Mouse (Mus musculus): ENCODE measurements around the gene Cmtm3.

Gene Cmtm3

GRCm38 (mm10) chr8:104383296-104383695 lies 44.1 kb downstream of the Cmtm3 start:
- DNase-seq (ENCODE audit: low spot score), result no peak

- DNase-seq (ENCODE audit: low spot score), result no peak
These were observed 44.8 kb downstream of the Cmtm3 start for GRCm38 (mm10) chr8:104383977-104384376.

- DNase-seq (ENCODE audit: low spot score), result no peak
These were observed 47.5 kb downstream of the Cmtm3 start for GRCm38 (mm10) chr8:104386693-104387092.

GRCm38 (mm10) chr8:104387501-104387900 lies 48.3 kb downstream of the Cmtm3 start:
- no peak for DNase-seq (ENCODE audit: low spot score)

GRCm38 (mm10) chr8:104387980-104388379 lies 48.8 kb downstream of the Cmtm3 start:
- no peak for DNase-seq (ENCODE audit: low spot score)

GRCm38 (mm10) chr8:104390245-104390644 lies 51.0 kb downstream of the Cmtm3 start:
- no peak for DNase-seq (ENCODE audit: low spot score)

GRCm38 (mm10) chr8:104393139-104393538 lies 53.9 kb downstream of the Cmtm3 start:
- DNase-seq (ENCODE audit: low spot score), result no peak

- no peak for DNase-seq (ENCODE audit: low spot score)
These were observed 54.6 kb downstream of the Cmtm3 start for GRCm38 (mm10) chr8:104393767-104394166.

GRCm38 (mm10) chr8:104394801-104395702 lies 55.8 kb downstream of the Cmtm3 start:
- no peak for DNase-seq (ENCODE audit: low spot score)

- no peak for DNase-seq (ENCODE audit: low spot score)
These were observed 56.6 kb downstream of the Cmtm3 start, which contains the start of gene Cmtm4 for GRCm38 (mm10) chr8:104395703-104396357. Gene Cmtm4 (minus strand): TSS chr8:104395807.

Data from c-Kit-positive CD71-positive TER-119-positive erythroid progenitor cells, embryonic 14.5 days (primary cell).